ENCODE assay signal across 13 mouse cellular contexts in genomic region chr6:101101709-101102654, GRCm38 (mm10).
DNase-seq lines count a peak whose midpoint lies in the region; ATAC-seq lines count a peak whose summit lies in the region.
"Had no signal": no experiment of that assay in that cellular context is flagged by ENCODE, and none has a peak within 500 bp of the region (broad histone marks: within the 10 kb centered on the region; RNA-seq: fewer than 3 reads in every experiment).

No protein-coding gene starts in this region.

- no peaks in the 10 kb centered on the region for H3K36me3 ChIP-seq in liver, embryonic 13.5 days
- H3K36me3 ChIP-seq: hindbrain, embryonic 15.5 days had no signal

- WGBS in liver, embryonic 13.5 days (ENCODE audit: insufficient replicate concordance) = 63% methylated on average over 14 of the region's 14 CpGs

- no peaks in the 10 kb centered on the region for H3K27me3 ChIP-seq in liver, embryonic 13.5 days
- H3K27me3 ChIP-seq: hindbrain, embryonic 15.5 days had no signal

- H3K9ac ChIP-seq in liver, embryonic 13.5 days = no peak overlapping the region
- H3K9ac ChIP-seq: hindbrain, embryonic 15.5 days had no signal

- ATAC-seq in liver, embryonic 13.5 days (ENCODE audit: low read depth) = peak; percentile 63; the same call in 1 of the 2 replicates
- no peak for ATAC-seq in megakaryocyte-erythroid progenitor cell, adult 5-6 weeks (replicated peaks; ENCODE audit: low FRiP score, low TSS enrichment, poor library complexity, severe bottlenecking)

- no peaks in the 10 kb centered on the region for H3K4me1 ChIP-seq in liver, embryonic 13.5 days (replicated peaks)

- no peak overlapping the region for H3K4me3 ChIP-seq in liver, embryonic 13.5 days (replicated peaks)
- H3K4me3 ChIP-seq: hindbrain, embryonic 15.5 days; left cerebral cortex, adult 2 months had no signal

- peak; percentile 11 for DNase-seq in urinary bladder, postnatal 14 days (ENCODE audit: low spot score)
- no peak for DNase-seq in urinary bladder, adult 18-20 months (ENCODE audit: low spot score in 2 of 2)
- DNase-seq in kidney, adult 8-10 months = peak; percentile 72 to 87
- no peak for DNase-seq in liver, embryonic 13.5 days
- peak; percentile 68 for DNase-seq in yolk sac, embryonic 10.5 days (ENCODE audit: low spot score)
- no peak for DNase-seq in retina, embryonic 14.5 days (ENCODE audit: low spot score)
- no peak for DNase-seq in right cerebral cortex, adult 18-20 months
- DNase-seq: cerebellum, adult 11-12 months; heart, adult 11 months; lung, postnatal 14 days had no signal

- no peak overlapping the region for H3K4me2 ChIP-seq in liver, embryonic 13.5 days
- H3K4me2 ChIP-seq: hindbrain, embryonic 15.5 days had no signal

- H3K27ac ChIP-seq in liver, embryonic 13.5 days = no peak overlapping the region; the same call in 1 of the 2 replicates
- H3K27ac ChIP-seq: hindbrain, embryonic 15.5 days; left cerebral cortex, adult 2 months had no signal

- H3K9me3 ChIP-seq in liver, embryonic 13.5 days (replicated peaks) = no peaks in the 10 kb centered on the region
- H3K9me3 ChIP-seq: hindbrain, embryonic 15.5 days had no signal

Comparison
In these comparisons a context has a peak if more than half of its experiments do, and no peak if none do; other contexts are left out.
1. DNase-seq: peak in urinary bladder, postnatal 14 days (single experiment), kidney, adult 8-10 months (2 of 2) and yolk sac, embryonic 10.5 days (single experiment); none in urinary bladder, adult 18-20 months (0 of 2), liver, embryonic 13.5 days (single experiment), retina, embryonic 14.5 days (single experiment) and right cerebral cortex, adult 18-20 months (single experiment).